Mouse (Mus musculus) liver (tissue): ENCODE data around the gene Prr29.

Experiments used
- DNase-seq: peaks from one replicate; pipeline ENCODE4 v3.0.0-alpha.2; 2020; ENCODE audit warnings: mixed read lengths

Gene Prr29

GRCm38 (mm10) chr11:106355382-106356128, 9.7 kb upstream of the Prr29 start:
- DNase-seq: peak; percentile 34

DNA sequence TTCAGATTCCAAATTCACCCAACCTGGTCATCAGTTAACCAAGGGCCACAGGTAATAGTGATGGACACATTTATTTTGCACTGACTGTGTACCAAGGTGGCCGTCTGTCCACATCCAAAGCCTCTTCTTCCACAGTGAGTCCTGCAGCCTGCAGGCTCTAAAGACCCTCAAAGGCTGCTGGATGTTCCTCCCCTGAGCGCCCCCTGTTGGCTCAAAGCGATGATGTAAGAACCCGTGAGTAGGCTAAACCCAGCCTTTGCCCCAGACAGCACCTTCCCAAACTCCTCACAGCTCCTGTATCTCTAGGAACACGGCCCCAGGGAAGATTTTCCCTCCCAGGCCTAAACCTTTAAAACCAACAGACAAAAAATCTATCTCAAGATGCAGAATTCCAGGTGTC, 5.9 kb upstream of the Prr29 start:
- peak; percentile 53 for DNase-seq

DNA sequence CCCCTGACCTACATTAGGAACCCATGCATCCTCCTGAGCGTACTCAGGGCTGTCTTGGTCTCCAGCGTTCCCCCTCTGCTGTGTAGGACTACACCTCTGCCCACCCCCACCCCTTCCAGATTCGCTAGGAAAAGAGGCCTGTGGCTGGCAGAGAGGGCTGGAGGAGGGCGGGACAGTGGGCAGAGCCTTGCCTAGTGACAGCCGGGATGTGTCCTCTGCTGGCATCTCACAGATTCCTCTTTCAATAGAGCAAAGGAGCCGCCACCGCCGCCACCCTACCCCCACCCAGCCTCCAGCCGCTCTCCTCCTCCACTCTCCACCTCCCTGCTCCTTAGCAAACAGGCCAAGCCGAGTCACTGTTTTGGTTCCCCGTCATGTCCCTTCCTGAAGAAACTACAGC, 560 bp upstream of the Prr29 start:
- no peak for DNase-seq

DNA sequence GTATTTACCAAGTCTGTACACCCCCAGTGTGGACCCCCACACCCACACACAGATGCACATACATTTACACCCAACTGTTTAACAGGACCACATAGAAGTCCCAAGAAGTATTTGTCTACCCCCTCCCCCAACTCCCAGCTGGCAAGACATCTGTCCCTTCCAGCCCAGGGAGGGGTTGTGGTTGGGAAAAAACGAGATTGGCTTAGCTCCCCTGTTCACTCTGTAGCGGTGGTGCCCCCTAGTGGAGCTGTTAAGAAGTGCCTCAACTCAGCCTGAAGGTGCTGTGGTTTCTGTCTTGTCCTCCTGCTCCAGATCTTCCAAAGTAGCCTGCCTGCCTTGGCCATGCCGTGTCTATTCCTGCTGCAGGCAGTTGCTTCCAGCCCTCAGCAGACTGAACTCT, 1.0 kb downstream of the Prr29 start:
- DNase-seq: peak; percentile 78

DNA sequence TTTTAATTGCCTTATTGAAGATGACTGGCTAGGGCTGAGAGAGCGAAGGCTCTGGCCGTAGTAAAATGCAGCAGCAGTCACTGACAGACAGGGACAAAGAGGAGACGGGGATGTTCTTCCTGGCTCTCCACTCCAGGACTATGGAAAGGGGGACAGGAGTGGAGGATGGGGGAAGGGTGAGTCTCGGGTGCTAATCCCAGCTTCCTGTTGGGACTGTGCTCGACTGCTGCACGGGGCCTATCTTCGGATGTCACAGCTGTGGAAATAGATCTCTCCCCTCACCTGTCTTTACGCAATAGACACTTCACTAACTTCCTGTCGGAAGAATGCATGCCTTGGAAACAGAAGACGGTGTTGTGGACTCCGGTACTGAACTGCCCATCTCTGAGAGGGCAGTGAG, 8.7 kb downstream of the Prr29 start:
- DNase-seq: no peak

GRCm38 (mm10) chr11:106374559-106374958, 9.3 kb downstream of the Prr29 start:
- no peak for DNase-seq

DNA sequence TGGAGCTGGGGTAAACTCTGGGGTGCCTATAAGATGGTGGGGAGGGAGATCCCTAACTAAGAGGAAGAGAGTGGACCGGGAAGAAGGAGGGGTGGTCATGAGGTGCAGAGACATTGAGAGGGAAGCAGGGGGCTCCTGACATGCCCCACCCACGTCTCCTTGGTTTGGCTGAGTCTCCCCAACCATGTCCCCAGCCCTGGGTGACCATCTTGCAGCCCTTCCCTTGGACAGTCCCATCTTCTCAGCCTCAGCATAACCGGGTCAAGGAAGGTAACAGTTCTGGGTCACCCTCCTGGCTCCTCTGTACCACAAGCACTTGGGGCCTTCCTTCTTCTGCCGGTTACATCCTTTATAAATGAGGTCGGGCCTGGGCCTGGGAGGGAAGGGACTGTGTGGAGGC, 9.7 kb downstream of the Prr29 start:
- DNase-seq: no peak

- DNase-seq: no peak
Measured at GRCm38 (mm10) chr11:106381011-106381410, 15.7 kb downstream of the Prr29 start.

GRCm38 (mm10) chr11:106381883-106382282, 16.6 kb downstream of the Prr29 start:
- DNase-seq: no peak

GRCm38 (mm10) chr11:106382424-106382823, 17.2 kb downstream of the Prr29 start:
- DNase-seq: peak; percentile 28

GRCm38 (mm10) chr11:106383051-106383790, 17.9 kb downstream of the Prr29 start:
- DNase-seq: no peak

DNA sequence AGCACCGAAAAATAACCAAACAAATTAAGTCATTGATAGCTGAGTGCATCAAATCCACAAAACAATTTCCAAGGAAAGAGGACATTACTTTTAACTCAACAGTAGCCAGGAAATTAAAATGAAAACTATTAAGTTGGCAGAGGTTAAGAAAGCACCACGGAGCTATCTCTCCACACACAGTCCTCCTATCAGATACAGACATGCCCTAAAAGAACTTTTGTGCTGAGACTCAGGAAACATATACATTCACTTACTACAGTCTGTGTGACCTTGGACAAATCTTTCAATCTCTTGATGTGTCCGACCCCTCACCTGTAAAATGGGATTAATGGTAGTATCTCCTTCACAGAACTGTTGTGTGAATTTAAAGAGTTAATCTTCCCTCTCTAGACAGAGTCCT, 21.1 kb downstream of the Prr29 start:
- no peak for DNase-seq

DNA sequence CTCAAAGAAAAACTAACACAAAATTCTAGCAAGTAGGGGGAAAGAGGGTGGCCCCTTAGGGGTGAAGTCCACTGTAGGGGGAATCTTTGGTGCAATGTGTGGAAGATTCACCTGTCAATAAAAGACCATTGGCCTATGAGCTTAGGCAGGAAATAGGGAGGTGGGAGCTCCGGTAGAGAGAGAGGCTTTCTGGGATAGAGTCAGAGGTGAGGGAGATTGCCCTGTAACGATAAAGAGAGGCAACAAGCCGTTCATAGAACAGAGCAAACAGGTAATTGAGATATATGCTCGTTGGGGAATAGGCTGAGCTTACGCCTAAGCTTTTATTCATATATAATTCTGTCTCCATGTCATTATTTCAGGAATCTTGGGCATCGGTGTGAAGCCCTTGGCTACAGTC, 21.7 kb downstream of the Prr29 start:
- no peak for DNase-seq

DNA sequence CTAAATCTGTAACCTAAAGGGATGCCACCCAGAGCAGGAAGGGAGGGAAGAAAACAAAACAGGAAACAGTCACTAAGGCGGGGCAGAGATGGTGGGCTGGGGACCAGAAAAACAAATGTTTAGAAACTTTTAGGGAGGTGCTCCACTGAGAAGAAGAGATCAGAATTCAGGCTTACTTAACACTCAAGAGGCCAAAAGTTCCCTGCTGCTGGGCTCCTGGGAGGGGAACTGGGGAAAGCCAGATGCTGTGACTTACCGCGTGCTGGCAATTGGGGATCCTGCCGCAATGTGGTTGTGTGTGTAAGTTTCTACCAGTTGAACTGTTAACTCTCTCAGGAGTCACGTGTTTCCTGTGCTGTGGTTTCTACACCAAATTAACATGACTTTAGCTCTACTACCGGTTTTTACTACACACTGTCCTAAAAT, 22.5 kb downstream of the Prr29 start, which contains the start of gene Icam2:
Icam2 (minus strand) TSS at position 285 of the 426 bp plus-strand sequence.
- no peak for DNase-seq

GRCm38 (mm10) chr11:106389611-106390010, 24.3 kb downstream of the Prr29 start:
- no peak for DNase-seq

DNA sequence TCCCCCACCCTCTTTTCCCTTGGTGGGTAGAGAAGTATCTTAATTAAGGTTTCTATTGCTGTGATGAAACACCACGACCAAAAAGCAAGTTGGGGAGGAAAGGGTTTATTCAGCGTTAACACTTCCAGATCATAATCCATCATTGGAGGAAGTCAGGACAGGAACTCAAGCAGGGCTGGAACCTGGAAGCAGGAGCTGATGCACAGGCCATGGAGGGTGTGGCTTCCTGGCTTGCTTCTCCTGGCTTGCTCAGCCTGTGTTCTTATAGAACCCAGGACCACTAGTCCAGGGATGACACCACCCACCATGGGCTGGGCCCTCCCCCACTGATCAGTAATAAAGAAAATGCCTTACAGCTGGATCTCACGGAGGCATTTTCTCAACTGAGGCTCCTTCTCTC, 25.5 kb downstream of the Prr29 start:
- DNase-seq: no peak

GRCm38 (mm10) chr11:106391546-106392188, 26.4 kb downstream of the Prr29 start:
- peak; percentile 74 for DNase-seq

DNA sequence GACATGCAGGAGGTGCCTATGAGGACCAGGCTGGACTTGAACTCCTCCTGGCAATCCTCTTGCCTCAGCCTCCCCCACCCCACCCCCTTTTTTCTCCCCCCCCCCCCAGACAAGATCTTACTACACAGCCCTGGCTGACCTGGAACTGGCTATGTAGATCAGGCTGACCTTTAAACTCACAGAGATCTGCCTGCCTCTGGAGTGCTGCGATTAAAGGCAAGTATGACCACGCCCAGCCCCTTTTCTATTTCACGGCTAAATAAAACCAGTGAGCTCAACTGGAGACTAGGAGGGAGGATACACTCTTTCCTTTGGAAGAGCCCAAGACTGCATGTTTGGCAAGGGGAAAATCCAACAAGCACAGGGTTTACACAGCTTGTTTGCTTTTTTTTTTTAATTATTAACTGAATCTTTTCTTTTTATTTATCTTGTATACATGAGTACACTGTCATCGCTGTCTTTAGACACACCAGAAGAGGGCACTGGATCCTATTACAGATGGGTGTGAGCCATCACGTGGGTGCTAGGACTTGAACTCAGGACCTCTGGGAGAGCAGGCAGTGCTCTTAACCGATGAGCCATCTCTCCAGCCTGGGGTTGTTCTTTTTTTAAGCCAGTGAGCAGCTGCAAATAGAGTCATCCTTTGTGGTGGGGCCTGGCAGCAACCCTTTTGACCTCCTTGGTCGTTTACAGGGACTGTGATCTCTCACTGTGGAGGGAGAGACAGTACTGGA, 27.5 kb downstream of the Prr29 start:
- peak; percentile 72 for DNase-seq

DNA sequence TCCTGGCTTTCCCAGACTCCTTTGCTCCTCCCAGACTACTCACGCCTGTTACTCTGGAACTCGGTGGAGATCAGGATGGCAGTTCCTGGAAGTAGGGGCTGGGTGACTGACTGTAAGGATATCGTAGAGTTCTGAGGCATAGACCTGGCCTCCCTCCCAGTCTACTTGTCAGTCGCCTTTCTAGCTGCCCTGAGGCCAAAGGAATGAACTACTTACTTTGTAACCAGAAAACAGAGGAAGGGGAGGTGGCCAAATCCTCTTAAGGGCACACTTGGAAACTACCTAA, 28.0 kb downstream of the Prr29 start:
- DNase-seq: no peak

DNA sequence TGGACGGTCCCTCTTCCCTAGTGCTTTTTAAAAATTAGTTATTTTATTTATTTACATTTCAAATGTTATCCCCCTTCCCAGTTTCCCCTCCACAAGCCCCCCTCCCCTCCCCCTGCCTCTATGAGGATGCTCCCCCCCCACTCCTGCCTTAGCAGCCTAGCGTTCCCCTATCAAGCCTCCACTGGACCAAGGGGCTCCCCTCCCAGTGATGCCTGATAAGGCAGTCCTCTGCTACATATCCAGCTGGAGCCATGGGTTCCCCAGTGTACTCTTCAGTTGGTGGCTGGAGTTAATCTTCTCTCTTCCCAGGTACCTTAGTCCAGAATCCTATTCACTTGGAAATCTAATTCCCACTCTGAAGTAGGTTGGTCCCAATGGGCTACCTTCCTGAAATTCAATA, 28.8 kb downstream of the Prr29 start:
- DNase-seq: peak; percentile 53

DNA sequence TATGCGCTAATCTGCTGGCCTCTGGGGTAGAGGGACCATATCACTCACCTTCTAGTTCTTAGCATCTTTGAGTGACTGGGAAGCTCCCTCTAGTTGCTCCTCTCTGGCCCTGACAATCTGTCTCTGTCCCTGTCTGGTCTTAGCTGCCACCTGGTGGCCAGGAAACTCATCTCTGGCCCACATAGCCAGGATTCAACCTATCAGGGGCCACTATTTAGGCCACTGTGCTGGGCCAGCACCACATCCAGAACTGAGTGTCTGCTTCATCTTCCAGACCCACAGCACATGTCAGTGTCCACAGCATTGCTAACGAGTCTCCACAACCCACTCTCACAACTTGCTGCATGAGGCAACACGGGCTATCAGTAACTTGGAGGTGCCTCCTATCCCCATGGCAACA, 32.4 kb downstream of the Prr29 start:
- DNase-seq: no peak

DNA sequence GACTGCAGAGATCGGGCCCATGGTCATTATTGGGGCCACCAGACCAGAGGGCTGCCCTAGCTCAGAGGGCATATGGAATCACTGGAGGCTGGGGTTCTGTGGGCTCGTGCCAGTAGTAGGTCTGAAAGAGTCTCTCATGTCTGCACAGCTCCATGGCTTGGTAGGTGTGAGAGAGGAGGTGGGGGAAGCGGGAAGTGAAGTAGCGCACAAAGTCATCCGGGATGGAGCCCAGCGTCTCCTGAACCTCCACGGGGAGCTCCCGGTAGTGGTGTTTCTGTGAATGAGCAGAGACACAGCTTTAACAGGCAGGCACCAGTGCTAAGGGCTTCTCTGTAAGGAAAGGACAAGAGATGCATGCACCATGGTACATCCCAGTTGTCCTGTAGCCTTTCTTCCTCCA, 33.2 kb downstream of the Prr29 start:
- DNase-seq: no peak

GRCm38 (mm10) chr11:106410011-106410410, 44.7 kb downstream of the Prr29 start:
- no peak for DNase-seq
